Mouse (Mus musculus) testis, adult 2 months (tissue): ENCODE measurements around the gene Gpatch2l.

Experiments used
- CTCF ChIP-seq: fragments of 200-500 bp; IDR thresholded peaks from 2 replicates; pipeline ENCODE4 v1.5.1; 2012; ENCODE audit warnings: low read depth, mild to moderate bottlenecking, inconsistent platforms, low read length, moderate library complexity; ENCODE audit not compliant: control insufficient read depth, insufficient read depth, insufficient replicate concordance
- POLR2A ChIP-seq: fragments of 200-500 bp; IDR thresholded peaks from 2 replicates; pipeline ENCODE4 v1.6.1; 2012; ENCODE audit warnings: low read depth, mild to moderate bottlenecking, inconsistent platforms, low read length, moderate library complexity; ENCODE audit not compliant: control insufficient read depth

DNA sequence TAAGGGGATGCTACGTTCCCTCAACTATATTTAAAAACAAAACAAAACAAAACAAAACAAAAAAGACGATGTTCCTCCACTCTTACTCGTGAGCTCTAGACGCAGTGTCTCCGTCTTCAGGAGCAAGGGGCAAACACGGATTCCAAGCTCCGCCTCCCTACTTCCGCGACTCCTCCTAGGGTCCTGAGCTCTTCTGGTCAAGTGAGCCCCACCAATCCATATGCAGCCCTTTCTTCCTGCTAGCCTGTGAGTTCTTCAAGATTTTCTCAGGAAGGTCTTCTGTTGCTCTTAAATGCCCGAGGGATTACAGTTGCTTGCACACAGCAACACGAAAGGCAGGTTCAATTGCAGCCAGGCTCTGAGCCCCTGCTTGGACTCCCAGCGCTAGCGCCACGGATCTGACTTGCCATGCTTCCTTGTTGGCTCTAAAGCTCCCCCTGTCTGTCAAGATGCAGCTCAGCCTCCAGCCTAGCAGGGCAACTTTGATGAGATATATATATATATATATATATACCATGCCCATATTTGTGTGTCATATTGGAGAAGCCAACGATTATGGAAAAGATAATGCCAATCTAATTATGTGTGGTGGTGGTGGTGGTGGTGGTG is 64.1 kb downstream of the Gpatch2l start:
- TF ChIP-seq POLR2A (no peak), CTCF (0 out of 2 replicates have a peak, but pooled peaks have one; percentile 12)
